Mouse (Mus musculus) liver, adult 2 months (tissue): ENCODE measurements around the gene Folr2.

Source experiments
- CTCF ChIP-seq: fragments of 200-500 bp; IDR thresholded peaks from 2 replicates; pipeline ENCODE4 v1.5.1; 2011; ENCODE audit warnings: low read depth, low read length, control low read depth
- POLR2A ChIP-seq: fragments of 200-500 bp; IDR thresholded peaks from 2 replicates; pipeline ENCODE4 v1.6.1; 2011; ENCODE audit warnings: low read length, control low read depth; ENCODE audit not compliant: insufficient read depth; ENCODE audit errors: extremely low read depth

- TF ChIP-seq POLR2A (no peak), CTCF (no peak)
Measured at GRCm38 (mm10) chr7:101831437-101831836, 25.6 kb downstream of the Folr2 start.
